Mouse (Mus musculus) macrophage (primary cell): ENCODE measurements at regions not wholly inside any gene's neighbourhood (a gene's known extent, or its start where the extent isn't known, plus 50 kb on each side); places are given as distances from the start of the nearest gene placed in this dataset.
A peak's percentile ranks its signal among the peaks of the same experiment; 100 is the strongest.

Experiments
- H3K27ac ChIP-seq: fragments of 350-480 bp; formaldehyde crosslinking; 2 replicates; pipeline ENCODE4 v1.9.0; 2021
- H3K36me3 ChIP-seq: fragments of 350-480 bp; formaldehyde crosslinking; 2 replicates; pipeline ENCODE4 v1.9.0; 2021; ENCODE audit errors: inconsistent target
- H3K4me3 ChIP-seq: fragments of 350-480 bp; formaldehyde crosslinking; 2 replicates; pipeline ENCODE4 v1.9.0; 2021; ENCODE audit errors: inconsistent target
- H3K79me2 ChIP-seq: fragments of 350-480 bp; formaldehyde crosslinking; 2 replicates; pipeline ENCODE4 v1.9.0; 2021; ENCODE audit errors: inconsistent target
- WGBS: methylation state at CpG from one replicate; pipeline ENCODE4 v1.1.7; 2026; ENCODE audit warnings: inconsistent platforms; ENCODE audit not compliant: missing documents; 5-methylcytosine and 5-hydroxymethylcytosine counted together

DNA sequence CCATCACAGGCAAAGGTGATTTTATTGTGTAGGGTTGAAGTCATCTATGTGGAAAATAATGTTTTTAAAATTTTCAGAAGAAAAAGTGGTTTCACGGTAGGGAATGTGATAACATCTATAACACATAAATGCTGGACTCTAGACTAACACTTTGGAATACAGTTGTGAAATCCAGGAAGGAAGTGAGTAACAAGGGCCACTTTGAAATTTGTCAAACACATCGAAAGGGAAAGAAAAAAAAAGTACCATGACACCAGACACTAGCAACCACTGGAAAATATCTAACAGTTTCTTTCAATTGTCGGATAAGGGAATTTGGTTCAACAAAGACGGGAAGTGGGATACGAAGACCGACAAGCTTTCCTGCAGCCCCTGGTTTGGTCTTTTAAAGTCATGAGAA lies 181.7 kb upstream of the Btg1 start:
- Histone ChIP-seq H3K4me3 (no peak overlapping the region), H3K36me3 (no peaks in the 10 kb centered on the region), H3K79me2 (no peaks in the 10 kb centered on the region), H3K27ac (peak overlapping the region; percentile 84)
- WGBS = 11% methylated on average over 6 of the region's 6 CpGs

DNA sequence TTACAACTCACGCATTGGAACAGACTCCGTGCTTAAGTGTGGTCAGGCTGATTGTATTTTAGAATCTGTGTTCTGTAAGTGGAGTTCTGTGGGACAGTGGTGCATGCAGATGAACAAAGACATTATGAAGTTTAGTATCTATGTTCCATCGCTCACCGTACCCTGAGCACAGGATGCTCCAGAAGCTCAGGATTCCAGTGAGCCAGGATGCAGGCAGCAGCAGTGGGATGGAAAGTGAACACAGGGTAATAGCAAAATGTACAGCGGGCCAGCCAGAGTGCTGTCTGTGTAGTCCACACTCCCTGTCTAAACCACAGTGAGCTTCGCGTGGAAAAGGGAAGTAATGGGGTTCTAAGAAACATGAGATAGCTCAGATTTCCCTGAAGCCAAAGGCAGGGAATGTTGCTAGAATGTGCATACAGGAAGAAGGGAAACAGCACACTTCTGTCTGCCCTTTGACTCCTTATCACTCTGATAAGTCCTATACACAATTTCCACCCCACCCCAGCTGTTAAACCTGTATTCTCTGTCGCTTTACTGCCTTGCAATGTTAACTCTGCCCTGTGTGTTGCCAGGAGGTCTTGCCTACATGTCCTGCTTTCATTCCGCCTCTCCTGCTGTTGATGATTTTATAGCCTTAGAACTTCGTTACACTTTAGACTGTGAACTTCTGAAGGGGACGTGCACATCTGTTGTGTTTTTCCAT lies 178.3 kb upstream of the Btg1 start:
- no peak overlapping the region for H3K27ac ChIP-seq
- WGBS = 80% methylated on average over 11 of the region's 11 CpGs
- H3K36me3 ChIP-seq = no peaks in the 10 kb centered on the region
- no peaks in the 10 kb centered on the region for H3K79me2 ChIP-seq
- H3K4me3 ChIP-seq = no peak overlapping the region

DNA sequence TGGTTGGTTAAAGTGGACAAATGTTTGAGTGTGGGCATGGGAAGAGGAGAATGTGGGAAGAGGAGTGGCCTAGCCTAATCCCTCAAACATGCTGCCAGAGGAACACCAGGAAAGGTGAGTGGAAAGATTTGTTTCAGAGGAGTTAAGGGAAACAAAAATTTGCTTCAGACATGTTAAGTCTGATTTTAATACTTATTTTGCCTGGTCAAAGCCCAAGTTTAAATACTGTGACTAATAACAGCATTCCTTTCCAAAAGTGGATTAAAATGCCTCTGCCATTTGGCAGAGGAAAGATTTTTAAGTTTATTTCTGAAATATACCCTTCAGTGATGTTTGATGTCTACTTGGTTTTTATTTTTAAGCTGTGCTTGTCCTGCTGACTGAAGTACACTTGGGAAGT lies 174.6 kb upstream of the Btg1 start:
- no peaks in the 10 kb centered on the region for H3K36me3 ChIP-seq
- H3K27ac ChIP-seq = no peak overlapping the region
- H3K79me2 ChIP-seq = no peaks in the 10 kb centered on the region
- H3K4me3 ChIP-seq = no peak overlapping the region

DNA sequence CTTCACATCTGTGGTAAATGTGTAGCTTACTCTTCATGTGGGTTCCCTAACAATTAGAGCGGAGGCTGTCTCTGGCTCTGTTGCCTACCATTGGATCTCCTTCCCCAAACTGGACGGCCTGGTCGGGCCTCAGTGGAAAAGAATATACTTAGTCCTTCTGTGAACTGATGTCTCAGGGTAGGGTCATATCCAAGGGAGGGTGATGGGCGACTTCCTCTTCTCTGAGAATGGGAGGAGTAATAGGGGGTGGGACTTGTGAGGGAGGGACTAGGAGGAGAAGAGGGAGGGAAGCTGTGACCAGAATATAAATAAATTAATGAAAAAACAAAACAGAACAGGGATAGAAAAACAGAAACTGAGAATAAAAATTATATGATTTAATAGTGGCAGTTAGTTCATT lies 166.5 kb upstream of the Btg1 start:
- Histone ChIP-seq H3K4me3 (no peak overlapping the region), H3K79me2 (no peaks in the 10 kb centered on the region), H3K36me3 (no peaks in the 10 kb centered on the region), H3K27ac (no peak overlapping the region)
- WGBS = 90% methylated on average over 4 of the region's 4 CpGs

DNA sequence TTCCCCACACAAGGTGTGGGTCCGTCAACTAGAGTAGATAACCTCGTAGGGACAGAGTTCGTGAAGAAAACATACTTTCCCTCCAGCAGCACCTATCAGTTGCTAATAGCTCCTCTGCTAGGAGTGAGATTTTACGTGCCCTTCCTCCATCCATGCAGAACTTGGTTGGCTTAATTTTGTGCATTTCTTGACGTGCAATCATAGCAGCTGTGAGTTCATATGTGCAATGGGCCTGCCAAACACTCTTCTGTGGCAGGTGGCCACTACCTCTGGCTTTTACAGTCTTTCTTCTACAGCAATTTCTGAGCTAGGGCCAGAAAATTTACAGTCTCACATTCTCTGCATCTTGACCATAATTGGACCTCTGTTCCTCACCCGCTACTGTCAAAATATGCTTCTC lies 161.9 kb upstream of the Btg1 start:
- Histone ChIP-seq H3K79me2 (no peaks in the 10 kb centered on the region), H3K36me3 (no peaks in the 10 kb centered on the region), H3K27ac (no peak overlapping the region), H3K4me3 (no peak overlapping the region)
- 100% methylated on average over 6 of the region's 6 CpGs for WGBS

DNA sequence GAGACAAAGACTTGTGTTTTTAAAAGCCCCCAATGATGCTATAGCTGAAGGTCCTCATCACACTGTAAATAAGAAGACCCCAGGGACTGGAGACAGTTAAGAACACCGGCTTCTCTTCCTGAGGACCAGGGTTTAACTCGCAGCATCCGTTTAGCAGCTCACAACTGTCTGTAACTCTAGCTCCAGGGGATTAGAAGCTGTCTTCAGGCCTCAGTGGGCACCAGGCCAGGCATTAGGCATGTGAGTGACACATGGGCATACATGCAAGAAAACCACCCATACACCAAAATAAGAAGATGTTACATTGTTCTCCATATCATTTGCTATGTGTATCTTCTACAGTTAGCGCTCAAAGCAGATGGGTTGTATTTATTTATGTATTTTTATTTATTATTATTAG lies 158.3 kb upstream of the Btg1 start:
- 98% methylated on average over 4 of the region's 4 CpGs for WGBS
- Histone ChIP-seq H3K36me3 (no peaks in the 10 kb centered on the region), H3K4me3 (no peak overlapping the region), H3K79me2 (no peaks in the 10 kb centered on the region), H3K27ac (no peak overlapping the region)

DNA sequence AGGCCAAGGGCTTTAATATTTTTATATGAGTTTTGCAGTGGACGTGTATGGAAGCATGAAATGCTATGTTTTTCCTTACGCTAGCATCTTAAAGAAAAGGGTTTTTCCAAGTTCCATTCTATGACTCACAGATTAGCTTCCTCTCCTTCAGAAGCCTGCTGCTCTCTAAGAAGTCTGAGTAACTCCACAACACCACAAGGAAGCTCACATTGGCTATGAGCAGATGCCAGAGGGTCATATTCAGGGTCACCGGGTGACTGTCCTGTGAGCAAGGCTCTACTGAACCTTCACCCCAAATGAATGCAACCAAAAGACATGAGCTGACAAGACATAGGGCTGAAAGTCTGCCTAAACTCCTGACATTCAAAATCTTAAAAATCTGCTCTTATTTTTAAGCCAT lies 157.6 kb upstream of the Btg1 start:
- Histone ChIP-seq H3K79me2 (no peaks in the 10 kb centered on the region), H3K4me3 (no peak overlapping the region), H3K27ac (no peak overlapping the region), H3K36me3 (no peaks in the 10 kb centered on the region)
- WGBS = 74% methylated on average over 3 of the region's 3 CpGs

DNA sequence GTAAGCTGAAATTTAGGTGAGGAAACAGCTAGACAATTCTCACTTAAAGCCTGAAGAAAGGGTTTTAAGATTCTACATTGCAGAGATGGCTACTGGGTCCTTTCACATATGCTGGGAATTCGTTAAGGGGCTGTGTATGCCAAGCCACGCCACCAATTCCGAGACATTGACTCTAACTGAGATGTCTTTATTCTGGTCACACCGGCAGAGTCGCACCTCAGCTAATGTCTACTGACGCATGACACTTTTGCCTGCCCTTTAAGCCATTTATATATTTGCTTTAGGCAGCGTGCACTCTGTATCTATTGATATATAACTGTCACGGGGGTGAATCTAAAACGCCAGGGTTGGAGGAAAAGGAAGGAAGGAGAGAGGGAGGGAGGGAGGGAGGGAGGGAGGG lies 156.7 kb upstream of the Btg1 start:
- Histone ChIP-seq H3K27ac (no peak overlapping the region), H3K36me3 (no peaks in the 10 kb centered on the region), H3K4me3 (no peak overlapping the region), H3K79me2 (no peaks in the 10 kb centered on the region)
- 97% methylated on average over 7 of the region's 9 CpGs for WGBS

DNA sequence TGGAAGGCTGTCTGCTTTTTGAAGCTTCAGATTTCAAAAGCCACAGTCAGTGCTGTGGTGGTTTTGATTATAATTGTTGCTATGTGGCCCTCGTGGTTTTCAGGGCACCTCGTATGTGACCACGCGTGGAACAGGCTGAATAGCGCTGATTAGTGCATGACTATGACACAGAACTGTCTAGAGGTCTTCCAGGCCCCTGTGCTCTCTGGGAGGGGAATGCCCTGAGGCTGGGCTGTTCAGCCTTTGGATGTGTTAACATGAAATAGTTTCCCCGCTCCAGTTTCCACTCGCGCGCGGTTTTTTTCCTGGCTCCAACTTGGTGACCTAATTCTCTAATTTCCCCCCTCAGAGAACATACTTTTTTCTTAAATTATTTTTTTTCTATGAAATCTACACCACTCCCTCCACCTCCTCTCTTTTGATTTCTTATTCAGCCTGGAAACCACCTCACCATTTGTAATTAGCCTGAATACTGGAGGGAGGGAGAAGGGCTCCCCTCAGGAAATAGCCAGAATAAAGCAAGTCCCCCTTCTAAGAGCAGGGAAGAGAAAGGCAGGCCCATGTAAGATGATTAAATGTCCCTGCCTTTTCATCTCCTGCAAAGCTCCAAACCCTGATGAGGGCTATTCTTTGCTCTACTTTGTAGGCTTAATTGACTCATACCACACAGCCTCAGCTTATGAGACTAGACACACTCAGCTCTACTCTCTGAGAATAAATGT lies 156.0 kb upstream of the Btg1 start:
- Histone ChIP-seq H3K27ac (no peak overlapping the region), H3K4me3 (no peak overlapping the region), H3K79me2 (no peaks in the 10 kb centered on the region), H3K36me3 (no peaks in the 10 kb centered on the region)
- 79% methylated on average over 9 of the region's 10 CpGs for WGBS

DNA sequence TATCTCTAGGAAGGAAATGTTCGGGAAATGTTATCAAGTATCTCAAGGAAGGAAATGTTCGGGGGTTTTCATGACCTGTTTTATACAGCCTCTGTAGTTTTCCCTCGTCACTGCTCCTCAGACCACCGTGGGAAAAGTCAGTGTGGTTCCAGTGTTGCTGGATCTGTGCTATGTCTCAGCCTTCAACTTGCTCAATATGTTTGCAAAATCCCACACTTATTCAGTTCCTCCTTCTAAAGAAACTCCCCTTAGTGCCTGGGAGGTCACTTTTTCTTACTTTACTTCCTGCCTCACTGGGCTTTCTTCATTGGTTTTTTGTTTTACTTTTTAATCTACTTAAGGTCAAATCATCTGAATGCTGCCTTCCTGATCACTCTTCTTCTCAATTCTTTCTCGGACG lies 150.8 kb upstream of the Btg1 start:
- no peaks in the 10 kb centered on the region for H3K79me2 ChIP-seq
- H3K27ac ChIP-seq = no peak overlapping the region
- H3K4me3 ChIP-seq = no peak overlapping the region
- no peaks in the 10 kb centered on the region for H3K36me3 ChIP-seq
- WGBS = 32% methylated on average over 6 of the region's 6 CpGs

DNA sequence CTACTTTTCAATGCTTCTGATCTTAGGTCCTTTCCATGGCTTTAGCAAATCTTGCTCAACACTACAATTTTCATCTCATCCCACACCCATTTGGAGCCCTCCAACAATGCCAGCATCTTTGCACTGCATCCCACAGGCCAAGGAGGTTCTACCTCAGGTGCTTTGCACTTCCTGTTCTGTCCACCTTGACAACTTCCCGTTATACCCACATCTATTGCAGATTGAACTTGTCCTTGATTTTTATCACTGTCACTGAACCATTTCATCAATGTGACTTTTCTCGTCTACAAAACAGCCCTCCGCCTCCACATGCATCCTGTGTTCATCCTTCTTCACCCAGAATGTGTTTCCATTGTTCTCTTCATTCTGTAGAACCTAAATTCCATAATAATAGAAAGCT lies 150.0 kb upstream of the Btg1 start:
- Histone ChIP-seq H3K4me3 (no peak overlapping the region), H3K27ac (no peak overlapping the region), H3K79me2 (no peaks in the 10 kb centered on the region), H3K36me3 (no peaks in the 10 kb centered on the region)
- 86% methylated on average over 3 of the region's 3 CpGs for WGBS

DNA sequence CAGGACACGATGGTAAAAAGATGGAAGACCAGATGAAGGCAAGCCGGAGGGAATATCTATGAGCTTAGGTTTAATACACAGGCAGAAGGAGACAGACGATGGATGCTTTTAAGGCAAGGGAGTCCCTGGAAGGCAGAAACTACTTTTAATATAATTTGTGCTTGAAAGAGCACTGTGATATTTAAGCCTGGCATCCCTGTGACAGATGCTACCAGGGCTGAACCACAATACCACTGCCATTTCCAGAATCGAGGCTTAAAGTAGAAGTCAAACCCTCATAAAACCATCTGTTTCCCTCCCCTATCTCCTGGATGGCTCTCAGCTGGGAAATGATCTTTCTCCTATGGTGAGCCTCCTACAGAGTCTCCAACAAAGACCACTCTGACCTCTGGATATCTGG lies 149.1 kb upstream of the Btg1 start:
- Histone ChIP-seq H3K79me2 (no peaks in the 10 kb centered on the region), H3K36me3 (no peaks in the 10 kb centered on the region), H3K4me3 (no peak overlapping the region), H3K27ac (no peak overlapping the region)
- WGBS = 73% methylated on average over 4 of the region's 4 CpGs

DNA sequence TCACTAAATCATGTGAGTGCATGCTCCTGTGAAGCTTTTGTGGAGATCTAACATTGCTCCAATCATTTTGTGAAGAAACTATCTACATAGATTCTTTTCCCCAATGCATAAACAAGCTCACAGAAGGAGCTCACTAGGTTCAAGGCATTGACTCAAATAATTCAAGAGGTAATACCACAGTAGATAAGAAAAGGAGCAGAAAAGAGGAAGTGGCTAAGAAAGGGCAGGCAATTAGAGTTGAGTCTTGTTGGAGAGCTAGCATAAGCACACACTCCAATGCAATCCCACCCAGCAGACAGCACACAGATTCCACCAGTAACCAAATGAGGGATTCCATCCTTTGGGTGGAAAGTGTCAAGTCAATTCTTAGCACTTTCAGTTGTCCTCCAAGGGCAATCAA lies 145.3 kb upstream of the Btg1 start:
- no peak overlapping the region for H3K4me3 ChIP-seq
- H3K36me3 ChIP-seq = no peaks in the 10 kb centered on the region
- H3K79me2 ChIP-seq = no peaks in the 10 kb centered on the region
- H3K27ac ChIP-seq = no peak overlapping the region

DNA sequence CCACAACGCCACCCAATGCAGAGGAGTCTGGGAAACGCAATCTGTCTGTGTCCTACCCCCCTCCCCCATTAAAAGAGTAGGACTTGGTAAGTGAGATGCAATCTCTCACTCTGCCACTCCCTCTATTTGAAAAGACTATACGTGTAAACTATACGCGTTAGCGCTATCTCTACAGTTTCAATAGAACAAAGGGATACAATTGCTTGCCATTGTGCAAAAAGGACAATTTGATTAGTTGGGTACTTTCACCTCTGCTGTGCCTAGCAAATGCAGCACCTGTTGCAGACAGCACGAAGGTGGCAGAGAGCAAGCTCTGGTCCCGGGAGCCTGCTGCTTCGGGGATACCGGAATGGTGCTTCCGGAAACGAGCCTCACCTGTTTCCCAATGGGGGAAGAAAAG lies 137.5 kb upstream of the Btg1 start:
- 96% methylated on average over 12 of the region's 12 CpGs for WGBS

DNA sequence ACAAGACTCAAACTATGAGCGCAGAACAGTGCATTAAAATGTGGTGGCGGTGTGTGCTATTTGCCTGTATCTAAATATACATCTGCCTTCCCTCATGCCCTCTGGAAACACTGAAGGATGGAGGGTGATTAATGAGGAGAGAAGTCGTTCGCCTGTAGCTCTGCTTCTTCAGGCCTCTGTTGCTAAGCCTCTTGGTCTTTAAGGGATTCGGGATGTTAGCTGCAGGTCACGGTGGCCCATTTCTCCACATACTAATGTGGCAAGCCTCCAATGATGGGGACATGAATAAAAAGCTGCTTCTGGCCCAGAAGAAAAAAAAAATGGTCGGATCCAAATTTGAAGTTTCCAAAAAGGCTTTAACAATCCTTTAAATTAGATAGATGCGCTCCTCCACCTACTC lies 137.0 kb upstream of the Btg1 start:
- WGBS = 97% methylated on average over 8 of the region's 8 CpGs
- Histone ChIP-seq H3K79me2 (no peaks in the 10 kb centered on the region), H3K27ac (no peak overlapping the region), H3K4me3 (no peak overlapping the region), H3K36me3 (no peaks in the 10 kb centered on the region)

More for the DNA sequence above, 137.5 kb upstream of the Btg1 start:
- no peak overlapping the region for H3K27ac ChIP-seq
- H3K36me3 ChIP-seq = no peaks in the 10 kb centered on the region
- no peak overlapping the region for H3K4me3 ChIP-seq
- H3K79me2 ChIP-seq = no peaks in the 10 kb centered on the region
